Mouse (Mus musculus): ENCODE measurements around the gene Traf5. TPM values are rescaled to one million over a fixed set of nuclear protein-coding genes. Genes with fewer than 3 reads are reported as not detected.

Traf5 gene
- total RNA-seq, 2 experiments from 2014 or later: 6.4 to 6.8 TPM

GRCm38 (mm10) chr1:192094451-192095170 lies 2.3 kb upstream of the Traf5 start:
- intact Hi-C loops (cut with DNase I): loop anchor here (5.0 kb wide), 1 partner anchor 187 kb away; the partner anchor contains the start of gene Slc30a1
- peak; percentile 80 to 81 for DNase-seq (ENCODE audit: low spot score in 2 of 2)

DNA sequence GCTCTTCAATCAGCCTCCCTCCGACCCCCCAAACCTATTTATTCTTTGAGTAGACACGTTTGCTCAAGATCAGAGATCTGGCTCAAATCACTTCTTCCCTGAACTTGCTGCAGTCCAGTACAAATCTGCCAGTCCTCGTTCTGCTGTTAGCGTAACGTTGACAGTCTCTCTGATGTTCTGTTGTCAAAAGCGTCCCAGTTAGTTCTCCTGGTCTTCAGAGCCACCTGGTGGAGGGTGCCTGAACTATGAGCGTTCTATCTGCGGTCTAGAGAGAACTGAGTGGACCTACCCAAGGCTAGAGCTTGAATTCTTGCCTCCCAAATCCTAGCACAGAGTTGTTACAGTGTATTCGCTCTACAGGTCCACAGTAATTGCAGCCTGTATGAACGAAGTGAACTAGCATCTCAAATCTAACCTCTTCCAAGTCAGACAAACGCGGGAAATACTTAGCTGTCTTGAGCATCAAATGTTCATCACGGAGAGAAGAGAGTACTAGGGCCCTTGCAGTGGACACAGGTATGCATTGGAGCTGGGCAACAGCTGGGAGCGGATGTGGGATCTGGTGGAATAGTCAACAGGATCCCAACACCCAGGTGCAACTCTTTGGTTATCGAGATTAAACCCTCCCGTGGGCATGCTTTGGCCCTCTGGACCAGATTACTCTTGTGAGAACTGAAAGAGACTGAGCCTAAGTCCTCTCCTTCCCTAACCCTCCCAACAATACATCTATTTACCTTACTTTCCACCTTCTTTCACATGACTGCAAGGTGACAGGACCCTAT lies 711 bp upstream of the Traf5 start:
- DNase-seq (ENCODE audit: low spot score in 2 of 2): peak; percentile 90 to 91
- intact Hi-C loops (cut with DNase I): loop anchor here (1.0 to 5.0 kb wide), 3 partner anchors 128 to 258 kb away; partner anchors contain the start of gene Slc30a1

- intact Hi-C loops (cut with DNase I): loop anchor here (5.0 kb wide), 1 partner anchor 184 kb away; the partner anchor contains the start of gene Slc30a1
- no peak for DNase-seq (ENCODE audit: low spot score in 2 of 2)
These were observed 1.4 kb downstream of the Traf5 start for GRCm38 (mm10) chr1:192090689-192091567.

DNA sequence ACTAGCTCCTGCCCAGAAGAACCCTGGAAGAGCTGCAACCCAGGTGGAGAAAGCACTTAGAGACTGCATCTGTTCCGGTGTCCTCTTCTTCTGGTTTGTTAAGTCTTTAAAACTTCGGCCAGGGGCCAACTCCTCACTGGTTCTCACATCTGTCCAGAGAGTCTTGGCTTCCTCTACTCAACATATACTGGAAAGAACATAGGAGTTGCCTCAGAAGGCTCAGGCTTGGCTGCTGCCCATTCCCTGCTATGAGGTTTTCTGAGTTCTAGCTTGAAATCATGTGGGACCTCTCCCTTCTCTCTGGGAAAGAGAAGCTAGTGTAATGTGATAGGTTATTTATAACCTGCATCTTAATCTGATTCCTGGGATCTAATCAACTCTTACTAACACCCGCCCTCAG lies 2.1 kb downstream of the Traf5 start:
- intact Hi-C loops (cut with DNase I): loop anchor here (5.0 kb wide), 1 partner anchor 183 kb away; the partner anchor contains the start of gene Slc30a1

DNA sequence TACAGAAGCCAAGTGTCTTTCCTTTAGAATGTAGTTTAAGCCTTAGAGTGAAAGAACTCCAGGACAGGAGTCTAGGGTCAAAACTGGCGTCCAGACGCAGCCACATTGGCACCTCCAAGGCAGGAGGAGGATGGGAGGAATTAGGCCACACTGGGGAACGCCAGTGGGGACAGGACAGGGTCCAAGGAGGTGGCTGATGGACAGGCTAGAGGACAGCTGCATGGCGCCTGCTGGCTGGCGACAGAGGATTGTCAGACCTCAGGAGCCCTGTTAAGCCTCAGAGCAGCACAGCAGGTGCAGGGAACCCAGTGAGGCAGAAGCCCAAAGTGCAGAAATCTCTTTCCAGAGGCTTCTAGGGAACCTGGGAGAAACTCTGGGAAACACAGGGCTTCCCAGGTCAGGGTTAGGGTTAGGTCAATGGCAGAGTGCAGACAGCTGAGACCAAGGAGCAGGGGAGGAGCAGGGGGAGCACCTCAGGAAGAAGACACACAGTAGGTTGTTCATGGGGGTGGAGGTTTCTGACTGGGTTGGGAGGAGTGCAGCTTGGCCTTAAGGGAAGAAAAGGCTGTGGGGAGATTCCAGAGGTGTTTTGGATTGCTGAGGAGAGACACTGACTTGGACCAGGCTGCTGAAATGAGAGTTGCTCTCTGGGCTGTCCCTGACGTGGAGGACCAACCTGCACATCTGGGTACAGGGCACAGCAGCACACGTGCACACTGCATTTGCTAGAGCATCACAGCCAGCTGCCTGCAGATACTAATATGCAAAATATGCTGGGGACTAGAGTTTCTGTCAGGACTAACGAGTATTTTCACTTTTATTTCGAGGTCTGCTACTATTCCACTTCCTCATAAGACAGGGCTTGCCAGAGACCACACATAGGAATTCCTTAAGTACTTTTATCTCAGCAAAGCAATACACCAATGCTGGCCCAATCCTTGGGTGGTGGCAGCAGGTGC lies 2.9 kb downstream of the Traf5 start:
- intact Hi-C loops (cut with DNase I): loop anchor here (5.0 kb wide), 1 partner anchor 182 kb away; the partner anchor contains the start of gene Slc30a1
- DNase-seq (ENCODE audit: low spot score in 2 of 2): no peak

More for the DNA sequence above, 2.1 kb downstream of the Traf5 start:
- DNase-seq (ENCODE audit: low spot score in 2 of 2): peak in 1 of 2 experiments; percentile 40

DNA sequence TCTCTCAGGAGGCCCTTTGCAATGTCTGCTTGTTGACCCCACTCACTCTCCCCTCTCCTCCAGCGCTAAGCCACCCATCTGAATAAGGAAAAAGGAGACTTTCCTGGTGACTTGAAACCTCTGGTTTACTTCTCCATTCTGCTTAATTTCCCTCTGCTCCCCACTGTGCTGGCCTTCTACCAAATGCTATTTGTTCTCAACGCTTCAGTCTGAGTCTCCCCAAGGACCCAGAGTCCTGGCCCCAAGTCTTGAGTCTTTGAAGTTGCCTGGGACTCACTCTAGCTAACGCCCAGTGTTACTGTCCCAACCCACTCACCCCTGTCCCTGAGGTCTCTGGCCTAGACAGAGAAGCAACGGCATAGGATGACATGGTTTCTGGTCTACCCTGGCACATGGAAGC lies 4.3 kb downstream of the Traf5 start:
- intact Hi-C loops (cut with DNase I): no loop called here
- no peak for DNase-seq (ENCODE audit: low spot score in 2 of 2)

DNA sequence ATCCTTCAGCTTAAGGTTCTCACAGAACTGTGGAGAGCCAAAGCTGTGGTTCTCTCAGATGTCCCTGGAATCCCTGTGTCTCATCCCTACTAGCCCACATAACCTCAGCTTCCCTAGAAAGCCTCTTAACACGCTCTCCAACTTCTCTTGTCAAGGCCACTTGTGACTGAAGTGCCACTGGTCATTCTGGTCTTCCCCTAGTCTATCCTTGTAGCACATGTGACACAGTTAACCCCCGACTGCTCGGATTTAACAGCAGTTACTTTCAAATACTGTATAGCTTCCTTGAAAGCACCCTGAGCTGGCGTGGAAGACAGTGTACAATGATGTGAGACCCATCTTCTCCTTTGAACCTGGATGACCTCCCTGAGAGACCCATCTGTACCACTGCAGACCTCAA lies 5.3 kb downstream of the Traf5 start:
- no peak for DNase-seq (ENCODE audit: low spot score in 2 of 2)
- intact Hi-C loops (cut with DNase I): no loop called here

DNA sequence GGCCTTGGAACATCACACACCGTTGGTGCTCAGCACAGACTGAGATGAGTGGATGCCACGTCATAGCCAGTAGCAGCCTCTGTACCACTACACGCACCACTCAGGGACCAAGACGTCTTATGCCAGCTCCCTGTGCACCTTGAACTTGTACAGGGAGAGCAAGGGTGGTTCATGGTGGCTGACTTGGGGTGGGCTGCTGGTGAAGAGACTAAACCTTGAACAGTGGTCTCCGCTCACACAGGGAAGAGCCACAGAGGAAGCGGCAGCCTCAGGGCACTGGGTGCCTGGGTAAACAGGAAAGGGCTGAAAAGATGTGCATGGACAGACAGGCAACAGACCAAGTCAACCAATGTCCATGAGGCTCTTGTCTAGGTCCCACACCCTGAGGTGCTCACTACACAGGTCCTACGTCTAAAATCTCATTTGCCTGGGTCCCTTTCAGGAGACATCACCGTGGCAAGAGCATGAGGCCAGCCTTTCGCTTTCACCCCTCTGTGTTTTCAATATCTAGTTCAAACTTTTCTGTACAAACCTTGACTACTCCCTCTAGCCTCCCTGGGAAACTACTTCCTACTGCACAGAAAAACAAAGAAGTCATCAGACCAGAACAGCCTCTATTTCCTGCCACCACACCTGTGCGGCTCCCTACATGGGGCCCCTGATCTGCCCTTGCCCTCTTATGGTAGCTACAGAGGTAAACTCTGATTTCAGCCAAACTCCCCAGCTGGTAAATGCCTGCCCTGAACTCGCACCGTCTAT lies 5.9 kb downstream of the Traf5 start:
- intact Hi-C loops (cut with DNase I): no loop called here
- DNase-seq (ENCODE audit: low spot score in 2 of 2): no peak

GRCm38 (mm10) chr1:192085218-192085617 lies 7.1 kb downstream of the Traf5 start:
- no peak for DNase-seq (ENCODE audit: low spot score in 2 of 2)
- intact Hi-C loops (cut with DNase I): no loop called here

- DNase-seq (ENCODE audit: low spot score in 2 of 2): no peak
- intact Hi-C loops (cut with DNase I): no loop called here
These were observed 9.7 kb downstream of the Traf5 start for GRCm38 (mm10) chr1:192082646-192083045.

- intact Hi-C loops (cut with DNase I): no loop called here
- DNase-seq (ENCODE audit: low spot score in 2 of 2): no peak
These were observed 11.2 kb downstream of the Traf5 start for GRCm38 (mm10) chr1:192081129-192081528.

DNA sequence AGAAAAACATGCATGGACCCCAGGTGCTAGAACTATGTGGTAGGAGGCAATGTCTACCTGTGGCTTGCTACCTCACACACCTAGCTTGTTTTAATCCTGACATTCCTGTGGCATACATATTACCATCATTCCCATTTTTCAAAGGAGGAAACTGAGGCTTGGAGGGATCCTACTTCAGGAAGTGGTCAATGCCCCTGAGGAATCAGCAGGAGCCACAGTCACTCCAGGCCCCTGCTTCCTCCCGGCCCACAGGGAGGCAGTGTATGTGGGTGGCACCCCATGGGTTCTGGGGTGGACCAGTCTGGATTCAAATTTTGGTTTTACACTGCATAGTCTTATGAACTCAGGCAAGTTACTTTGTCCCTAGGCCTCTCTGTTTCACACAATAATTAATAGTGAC lies 13.2 kb downstream of the Traf5 start:
- no peak for DNase-seq (ENCODE audit: low spot score in 2 of 2)
- intact Hi-C loops (cut with DNase I): no loop called here

- intact Hi-C loops (cut with DNase I): no loop called here
- DNase-seq (ENCODE audit: low spot score in 2 of 2): peak in 1 of 2 experiments; percentile 39
These were observed 14.0 kb downstream of the Traf5 start for GRCm38 (mm10) chr1:192078406-192078805.

DNA sequence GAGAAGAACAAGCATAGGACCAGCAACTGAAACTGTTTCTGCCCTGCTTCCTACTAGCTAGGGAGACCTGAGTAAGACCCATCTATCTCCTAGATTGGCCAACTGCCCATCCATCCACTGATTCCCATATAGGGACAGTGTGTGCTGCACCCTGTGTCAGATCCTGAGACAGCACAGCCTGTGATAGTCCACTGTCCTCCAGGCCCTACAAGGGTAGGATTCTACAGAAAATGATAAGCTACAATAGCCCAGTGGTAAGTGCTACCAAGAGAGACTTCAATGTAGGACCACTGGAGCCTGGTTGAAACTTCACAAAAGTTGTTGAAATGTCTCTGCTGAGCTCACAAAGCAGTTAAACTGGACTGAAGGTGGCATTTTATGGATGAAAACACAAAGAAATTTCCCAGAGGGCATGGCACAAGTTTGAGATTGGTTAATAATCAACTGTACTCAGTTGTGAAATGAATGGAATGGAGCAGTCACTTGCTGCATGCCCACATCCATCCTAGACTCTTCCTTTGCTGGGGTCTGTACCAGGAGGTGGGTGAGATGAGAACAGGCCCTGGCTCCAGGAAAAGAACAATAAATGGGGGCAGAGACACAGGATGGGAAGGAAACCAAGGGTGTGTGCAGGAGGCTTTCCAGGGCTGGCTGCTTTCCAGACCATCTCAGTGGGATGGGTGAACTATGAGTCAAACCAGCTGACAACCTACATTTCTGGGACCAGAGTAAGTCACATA lies 15.4 kb downstream of the Traf5 start:
- DNase-seq (ENCODE audit: low spot score in 2 of 2): no peak
- intact Hi-C loops (cut with DNase I): no loop called here

- DNase-seq (ENCODE audit: low spot score in 2 of 2): no peak
- intact Hi-C loops (cut with DNase I): no loop called here
These were observed 16.3 kb downstream of the Traf5 start for GRCm38 (mm10) chr1:192076101-192076500.

DNA sequence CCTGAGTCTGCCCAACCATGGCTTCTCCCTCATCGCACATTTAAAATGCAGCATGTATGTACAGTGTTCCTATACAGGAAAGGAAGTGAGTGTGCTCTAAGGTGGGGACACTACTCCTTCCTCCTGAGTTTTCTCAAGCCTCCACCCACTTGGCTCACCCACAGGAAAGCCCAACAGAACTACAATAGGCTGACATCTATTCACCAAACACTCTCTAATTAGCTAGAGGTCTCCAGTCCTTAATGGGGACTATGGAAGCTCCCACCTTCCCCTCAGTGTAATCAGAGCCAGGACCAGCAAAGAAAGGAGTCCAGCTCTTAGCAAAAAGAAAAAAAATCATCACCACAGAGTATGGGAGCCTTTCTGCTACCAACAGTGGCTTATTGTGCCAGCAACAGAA lies 17.5 kb downstream of the Traf5 start:
- DNase-seq (ENCODE audit: low spot score in 2 of 2): no peak
- intact Hi-C loops (cut with DNase I): no loop called here

GRCm38 (mm10) chr1:192072426-192072825 lies 19.9 kb downstream of the Traf5 start:
- intact Hi-C loops (cut with DNase I): no loop called here
- no peak for DNase-seq (ENCODE audit: low spot score in 2 of 2)
